Mouse (Mus musculus): Measurements from ENCODE around the gene Zfp951.
"Not testable (repeated sequence)": the region's sequence is repeated elsewhere in the genome, so short reads cannot be mapped to it uniquely, and the experiment has no call there.

The Zfp951 gene

GRCm38 (mm10) chr5:104859962-104860525 is at the start of gene Zfp951:
TSS of gene Zfp951 (minus strand) at chr5:104860070.
- in situ Hi-C loops (cut with MboI, MseI): loop anchor here (10.0 kb wide), 1 partner anchor 1795 kb away; no protein-coding TSS in a partner anchor

GRCm38 (mm10) chr5:104906556-104906955 is 46.7 kb upstream of the Zfp951 start:
- in situ Hi-C loops (cut with MboI, MseI): not testable (repeated sequence)

GRCm38 (mm10) chr5:104859045-104859961 is 567 bp downstream of the Zfp951 start:
- in situ Hi-C loops (cut with MboI, MseI): loop anchor here (10.0 kb wide), 1 partner anchor 1795 kb away; no protein-coding TSS in a partner anchor

GRCm38 (mm10) chr5:104854546-104854945 is 5.3 kb downstream of the Zfp951 start:
- in situ Hi-C loops (cut with MboI, MseI): loop anchor here (10.0 kb wide), 1 partner anchor 1790 kb away; no protein-coding TSS in a partner anchor

GRCm38 (mm10) chr5:104833330-104833729 is 26.5 kb downstream of the Zfp951 start:
- in situ Hi-C loops (cut with MboI, MseI): no loop called here

- in situ Hi-C loops (cut with MboI, MseI): no loop called here
Observed at GRCm38 (mm10) chr5:104829611-104830010, 30.3 kb downstream of the Zfp951 start.

- in situ Hi-C loops (cut with MboI, MseI): loop anchor here (5.0 kb wide), 1 partner anchor 38 kb away; no protein-coding TSS in a partner anchor
Observed at GRCm38 (mm10) chr5:104770138-104770537, 89.7 kb downstream of the Zfp951 start.
